Mouse (Mus musculus): ENCODE data around the gene Arl2. TPM values are rescaled to one million over a fixed set of nuclear protein-coding genes. Genes with fewer than 3 reads are reported as not detected.

The Arl2 gene
- polyA plus RNA-seq (2012; fragmentation: generic; extraction: Trizol) = 110 TPM

GRCm38 (mm10) chr19:6141394-6141749, at the start of gene Arl2:
Gene Arl2 (minus strand): TSS chr19:6141548.
- Histone ChIP-seq H3ac (ENCODE audit: control insufficient read depth, insufficient read length) (peak within 1 kb of the TSS; percentile 61), H3K4me3 (peak within 1 kb of the TSS; percentile 81), H3K27me3 (ENCODE audit: control insufficient read depth, insufficient read depth, insufficient read length) (peaks cover 10% of the 10 kb centered on the region), H3K79me2 (ENCODE audit: control insufficient read depth, insufficient read depth) (no peaks in the 10 kb centered on the region), H3K4me2 (ENCODE audit: low read depth) (peak within 1 kb of the TSS; percentile 92), H3K36me3 (ENCODE audit: control insufficient read depth, insufficient read depth) (no peaks in the 10 kb centered on the region)
- TF ChIP-seq MAX (IDR thresholded peaks at IDR 0.05; ENCODE audit: low read depth) (no peak), MYOG (IDR thresholded peaks at IDR 0.05; ENCODE audit: control insufficient read depth in 1 of 3, insufficient read depth in 1 of 3, insufficient read length in 2 of 3, low read depth in 2 of 3) (no peak), TCF3 (IDR thresholded peaks at IDR 0.05; ENCODE audit: insufficient read length, low read depth) (no peak), E2F4 (IDR thresholded peaks at IDR 0.05; ENCODE audit: insufficient read depth) (no peak), MYOD1 (IDR thresholded peaks at IDR 0.05; ENCODE audit: control insufficient read depth in 1 of 3, insufficient read length in 2 of 3, low read depth in 2 of 3) (no peak), USF1 (IDR thresholded peaks at IDR 0.05; ENCODE audit: low read depth) (no peak), TCF12 (IDR thresholded peaks at IDR 0.05; ENCODE audit: insufficient read depth, poor library complexity, severe bottlenecking) (no peak), SRF (IDR thresholded peaks at IDR 0.05; ENCODE audit: control insufficient read depth, insufficient read length, low read depth) (no peak), REST (IDR thresholded peaks at IDR 0.05; ENCODE audit: insufficient read depth, insufficient read length) (no peak), CEBPB (IDR thresholded peaks at IDR 0.05; ENCODE audit: insufficient read depth, poor library complexity, severe bottlenecking) (no peak), POLR2AphosphoS2 (IDR thresholded peaks at IDR 0.05; ENCODE audit: insufficient read length, low read depth) (no peak)

- no peaks in the 10 kb centered on the region for H3K79me2 ChIP-seq (ENCODE audit: control insufficient read depth, insufficient read depth)
- TF ChIP-seq CEBPB (IDR thresholded peaks at IDR 0.05; ENCODE audit: insufficient read depth, poor library complexity, severe bottlenecking) = no peak
- no peak for TF ChIP-seq MYOD1 (IDR thresholded peaks at IDR 0.05; ENCODE audit: control insufficient read depth in 1 of 3, insufficient read length in 2 of 3, low read depth in 2 of 3)
- no peak for TF ChIP-seq E2F4 (IDR thresholded peaks at IDR 0.05; ENCODE audit: insufficient read depth)
- TF ChIP-seq MAX (IDR thresholded peaks at IDR 0.05; ENCODE audit: low read depth) = no peak
- TF ChIP-seq TCF12 (IDR thresholded peaks at IDR 0.05; ENCODE audit: insufficient read depth, poor library complexity, severe bottlenecking) = no peak
- TF ChIP-seq POLR2A (IDR thresholded peaks at IDR 0.05; ENCODE audit: insufficient read length, low read depth) = no peak
- no peak within 1 kb of the TSS for H3K4me2 ChIP-seq (ENCODE audit: low read depth)
- no peak within 1 kb of the TSS for H3K4me3 ChIP-seq
- peaks cover 14% of the 10 kb centered on the region for H3K27me3 ChIP-seq (ENCODE audit: control insufficient read depth, insufficient read depth, insufficient read length)
- H3K36me3 ChIP-seq (ENCODE audit: control insufficient read depth, insufficient read depth) = no peaks in the 10 kb centered on the region
- H3ac ChIP-seq (ENCODE audit: control insufficient read depth, insufficient read length) = no peak within 1 kb of the TSS
These were observed 42.8 kb upstream of the Arl2 start, which contains the start of gene Majin for GRCm38 (mm10) chr19:6184131-6184530. Gene Majin (plus strand): TSS chr19:6184388.

- Histone ChIP-seq H3K4me2 (ENCODE audit: low read depth) (no peak overlapping the region), H3ac (ENCODE audit: control insufficient read depth, insufficient read length) (no peak overlapping the region), H3K79me2 (ENCODE audit: control insufficient read depth, insufficient read depth) (no peaks in the 10 kb centered on the region), H3K36me3 (ENCODE audit: control insufficient read depth, insufficient read depth) (no peaks in the 10 kb centered on the region), H3K27me3 (ENCODE audit: control insufficient read depth, insufficient read depth, insufficient read length) (peaks cover 16% of the 10 kb centered on the region), H3K4me3 (no peak overlapping the region)
- no peak for TF ChIP-seq POLR2A (IDR thresholded peaks at IDR 0.05; ENCODE audit: insufficient read length, low read depth)
- no peak for TF ChIP-seq MYOD1 (IDR thresholded peaks at IDR 0.05; ENCODE audit: control insufficient read depth in 1 of 3, insufficient read length in 2 of 3, low read depth in 2 of 3)
- no peak for TF ChIP-seq TCF12 (IDR thresholded peaks at IDR 0.05; ENCODE audit: insufficient read depth, poor library complexity, severe bottlenecking)
- TF ChIP-seq E2F4 (IDR thresholded peaks at IDR 0.05; ENCODE audit: insufficient read depth) = no peak
These were observed 41.2 kb upstream of the Arl2 start for GRCm38 (mm10) chr19:6182534-6182933.

- no peak overlapping the region for H3K4me2 ChIP-seq (ENCODE audit: low read depth)
- H3K27me3 ChIP-seq (ENCODE audit: control insufficient read depth, insufficient read depth, insufficient read length) = peaks cover 25% of the 10 kb centered on the region
- no peak overlapping the region for H3ac ChIP-seq (ENCODE audit: control insufficient read depth, insufficient read length)
- no peak overlapping the region for H3K4me3 ChIP-seq
- no peaks in the 10 kb centered on the region for H3K79me2 ChIP-seq (ENCODE audit: control insufficient read depth, insufficient read depth)
- no peaks in the 10 kb centered on the region for H3K36me3 ChIP-seq (ENCODE audit: control insufficient read depth, insufficient read depth)
- peak; percentile 79 for TF ChIP-seq REST (IDR thresholded peaks at IDR 0.05; ENCODE audit: insufficient read depth, insufficient read length)
- TF ChIP-seq MYOD1 (IDR thresholded peaks at IDR 0.05; ENCODE audit: control insufficient read depth in 1 of 3, insufficient read length in 2 of 3, low read depth in 2 of 3) = no peak
These were observed 40.3 kb upstream of the Arl2 start for GRCm38 (mm10) chr19:6181629-6182028.

DNA sequence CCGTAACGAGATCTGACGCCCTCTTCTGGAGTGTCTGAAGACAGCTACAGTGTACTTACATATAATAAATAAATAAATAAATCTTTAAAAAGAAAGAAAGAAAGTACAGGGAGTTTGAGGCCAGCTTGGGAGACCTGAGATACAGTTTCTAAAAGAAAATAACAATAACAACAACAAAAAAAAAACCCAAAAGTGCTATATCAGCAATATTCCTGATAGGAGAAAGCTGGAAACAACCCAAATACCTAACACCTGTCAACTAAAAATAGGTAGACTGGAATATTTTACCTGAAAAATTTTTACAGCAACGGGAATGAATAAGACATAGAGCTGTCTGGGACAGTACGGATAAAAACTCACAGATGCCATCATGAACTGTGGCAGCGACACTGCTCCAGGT, 37.4 kb upstream of the Arl2 start:
- Histone ChIP-seq H3K36me3 (ENCODE audit: control insufficient read depth, insufficient read depth) (no peaks in the 10 kb centered on the region), H3K27me3 (ENCODE audit: control insufficient read depth, insufficient read depth, insufficient read length) (peaks cover 18% of the 10 kb centered on the region), H3K4me2 (ENCODE audit: low read depth) (no peak overlapping the region), H3K79me2 (ENCODE audit: control insufficient read depth, insufficient read depth) (no peaks in the 10 kb centered on the region), H3ac (ENCODE audit: control insufficient read depth, insufficient read length) (no peak overlapping the region), H3K4me3 (no peak overlapping the region)
- TF ChIP-seq POLR2AphosphoS2 (IDR thresholded peaks at IDR 0.05; ENCODE audit: insufficient read length, low read depth) = no peak
- TF ChIP-seq SRF (IDR thresholded peaks at IDR 0.05; ENCODE audit: control insufficient read depth, insufficient read length, low read depth) = no peak
- TF ChIP-seq USF1 (IDR thresholded peaks at IDR 0.05; ENCODE audit: low read depth) = no peak
- no peak for TF ChIP-seq CEBPB (IDR thresholded peaks at IDR 0.05; ENCODE audit: insufficient read depth, poor library complexity, severe bottlenecking)
- TF ChIP-seq E2F4 (IDR thresholded peaks at IDR 0.05; ENCODE audit: insufficient read depth) = no peak
- TF ChIP-seq TCF3 (IDR thresholded peaks at IDR 0.05; ENCODE audit: insufficient read length, low read depth) = no peak
- no peak for TF ChIP-seq REST (IDR thresholded peaks at IDR 0.05; ENCODE audit: insufficient read depth, insufficient read length)
- TF ChIP-seq POLR2A (IDR thresholded peaks at IDR 0.05; ENCODE audit: insufficient read length, low read depth) = no peak
- no peak for TF ChIP-seq TCF12 (IDR thresholded peaks at IDR 0.05; ENCODE audit: insufficient read depth, poor library complexity, severe bottlenecking)
- TF ChIP-seq MYOG (IDR thresholded peaks at IDR 0.05; ENCODE audit: control insufficient read depth in 1 of 3, insufficient read depth in 1 of 3, insufficient read length in 2 of 3, low read depth in 2 of 3) = no peak
- no peak for TF ChIP-seq MYOD1 (IDR thresholded peaks at IDR 0.05; ENCODE audit: control insufficient read depth in 1 of 3, insufficient read length in 2 of 3, low read depth in 2 of 3)
- TF ChIP-seq MAX (IDR thresholded peaks at IDR 0.05; ENCODE audit: low read depth) = no peak
